Mouse (Mus musculus): Measurements from ENCODE around the gene Ercc2. TPM values are rescaled to one million over a fixed set of nuclear protein-coding genes. Genes with fewer than 3 reads are reported as not detected.
A peak's percentile ranks its signal among the peaks of the same experiment; 100 is the strongest.

Ercc2 gene
- total RNA-seq, 4 experiments from 2014 or later = 7.5 to 14.9 (median 10.4) TPM

GRCm38 (mm10) chr7:19359299-19359891 is 22.4 kb upstream of the Ercc2 start, which contains the start of the genes Cd3eap and Ppp1r13l:
TSS of gene Cd3eap (minus strand) at chr7:19359483.
TSS of gene Ppp1r13l (plus strand) at chr7:19359749.
- DNase-seq (ENCODE audit: low spot score in 2 of 2) = peak; percentile 81 to 83

- DNase-seq (ENCODE audit: low spot score in 2 of 2) = peak; percentile 57 to 74
Measured at GRCm38 (mm10) chr7:19359892-19360641, 21.7 kb upstream of the Ercc2 start.

- peak; percentile 89 to 92 for DNase-seq (ENCODE audit: low spot score in 2 of 2)
Measured at GRCm38 (mm10) chr7:19360944-19361343, 20.9 kb upstream of the Ercc2 start.

- DNase-seq (ENCODE audit: low spot score in 2 of 2) = peak; percentile 63 to 70
Measured at GRCm38 (mm10) chr7:19361720-19362119, 20.1 kb upstream of the Ercc2 start.

GRCm38 (mm10) chr7:19362276-19362675 is 19.5 kb upstream of the Ercc2 start:
- DNase-seq (ENCODE audit: low spot score in 2 of 2) = no peak

GRCm38 (mm10) chr7:19363881-19364280 is 17.9 kb upstream of the Ercc2 start:
- DNase-seq (ENCODE audit: low spot score in 2 of 2) = peak; percentile 61 to 77

- DNase-seq (ENCODE audit: low spot score in 2 of 2) = no peak
Measured at GRCm38 (mm10) chr7:19365376-19365775, 16.4 kb upstream of the Ercc2 start.

GRCm38 (mm10) chr7:19368380-19368779 is 13.4 kb upstream of the Ercc2 start:
- no peak for DNase-seq (ENCODE audit: low spot score in 2 of 2)

GRCm38 (mm10) chr7:19369823-19370425 is 11.9 kb upstream of the Ercc2 start:
- no peak for DNase-seq (ENCODE audit: low spot score in 2 of 2)

- DNase-seq (ENCODE audit: low spot score in 2 of 2) = no peak
Measured at GRCm38 (mm10) chr7:19373367-19373766, 8.4 kb upstream of the Ercc2 start.

- no peak for DNase-seq (ENCODE audit: low spot score in 2 of 2)
Measured at GRCm38 (mm10) chr7:19375368-19375767, 6.4 kb upstream of the Ercc2 start.

GRCm38 (mm10) chr7:19376019-19376418 is 5.8 kb upstream of the Ercc2 start:
- no peak for DNase-seq (ENCODE audit: low spot score in 2 of 2)

GRCm38 (mm10) chr7:19378049-19378448 is 3.8 kb upstream of the Ercc2 start:
- no peak for DNase-seq (ENCODE audit: low spot score in 2 of 2)

GRCm38 (mm10) chr7:19382166-19382541 is 344 bp downstream of the Ercc2 start:
- DNase-seq (ENCODE audit: low spot score in 2 of 2) = no peak

GRCm38 (mm10) chr7:19383708-19384107 is 1.9 kb downstream of the Ercc2 start:
- no peak for DNase-seq (ENCODE audit: low spot score in 2 of 2)

- no peak for DNase-seq (ENCODE audit: low spot score in 2 of 2)
Measured at GRCm38 (mm10) chr7:19388699-19389413, 7.0 kb downstream of the Ercc2 start.

- no peak for DNase-seq (ENCODE audit: low spot score in 2 of 2)
Measured at GRCm38 (mm10) chr7:19394484-19394883, 12.7 kb downstream of the Ercc2 start.

GRCm38 (mm10) chr7:19399496-19400280 is 17.9 kb downstream of the Ercc2 start:
- no peak for DNase-seq (ENCODE audit: low spot score in 2 of 2)

GRCm38 (mm10) chr7:19400946-19401345 is 19.1 kb downstream of the Ercc2 start:
- no peak for DNase-seq (ENCODE audit: low spot score in 2 of 2)

GRCm38 (mm10) chr7:19402535-19403112 is 20.8 kb downstream of the Ercc2 start:
- DNase-seq (ENCODE audit: low spot score in 2 of 2) = no peak

All from gastrocnemius, adult 8-10 months (tissue).